ENCODE assay signal across 8 mouse cellular contexts in the genomic region with DNA sequence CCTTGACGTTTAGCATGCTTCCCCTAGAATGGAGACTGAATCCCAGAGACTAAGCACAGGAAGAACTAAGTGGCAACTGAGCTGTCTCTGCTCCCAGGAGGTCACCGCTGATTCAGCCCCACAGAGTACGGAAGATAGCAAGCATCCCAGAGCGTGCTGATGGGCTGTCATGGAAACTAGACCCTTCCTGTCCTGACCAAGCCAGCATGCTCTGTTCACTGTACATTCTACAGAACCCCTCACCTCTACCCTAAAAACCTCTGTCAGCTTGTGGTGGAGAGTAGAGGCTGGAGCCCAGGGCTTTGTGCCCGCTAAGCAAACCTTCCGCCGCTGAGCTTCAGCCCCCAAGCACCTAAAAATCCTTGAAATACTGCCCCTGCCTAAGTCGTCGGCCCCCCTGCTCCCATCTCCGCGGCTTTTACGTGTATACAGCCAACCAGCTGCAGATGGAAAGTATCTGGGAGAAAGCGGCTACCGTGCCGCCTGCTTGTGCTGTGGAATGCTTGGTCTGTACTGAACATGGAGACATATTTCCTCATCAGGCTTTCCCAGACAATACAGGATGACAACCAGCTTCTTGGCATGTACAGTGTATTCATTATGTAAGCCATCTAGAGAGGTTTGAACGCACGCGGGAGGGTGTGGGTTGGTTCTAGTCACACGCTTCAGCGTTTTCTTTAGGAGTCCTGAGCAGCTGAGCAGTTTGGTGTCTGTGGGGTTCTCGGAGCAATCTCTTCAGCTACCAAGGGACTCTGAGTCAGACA.
DNase-seq lines count a peak whose midpoint lies in the region; ATAC-seq and TF ChIP-seq lines count a peak whose summit lies in the region.
"Had no signal": no experiment of that assay in that cellular context is flagged by ENCODE, and none has a peak within 500 bp of the region (broad histone marks: within the 10 kb centered on the region; RNA-seq: fewer than 3 reads in every experiment).

No protein-coding gene starts in this region.

- no peaks in the 10 kb centered on the region for H3K9me3 ChIP-seq in intestine, embryonic 15.5 days
- H3K9me3 ChIP-seq in limb, embryonic 12.5 days = no peaks in the 10 kb centered on the region

- H3K4me3 ChIP-seq in intestine, embryonic 15.5 days (replicated peaks) = 0 out of 2 replicates have a peak overlapping the region, but pooled peaks have one; percentile 11
- no peak overlapping the region for H3K4me3 ChIP-seq in limb, embryonic 12.5 days (replicated peaks)
- H3K4me3 ChIP-seq in cerebellum, adult 2 months (replicated peaks; ENCODE audit: insufficient read depth, low read depth, low read length) = no peak overlapping the region

- 39% methylated on average over 21 of the region's 21 CpGs for WGBS in intestine, embryonic 15.5 days
- 63% methylated on average over 21 of the region's 21 CpGs for WGBS in limb, embryonic 12.5 days
- 58% methylated on average over 21 of the region's 21 CpGs for WGBS in cerebellum, adult 2 months

- no peaks in the 10 kb centered on the region for H3K27me3 ChIP-seq in intestine, embryonic 15.5 days (replicated peaks)
- H3K27me3 ChIP-seq in limb, embryonic 12.5 days = no peaks in the 10 kb centered on the region
- H3K27me3 ChIP-seq in cerebellum, adult 2 months (ENCODE audit: control insufficient read depth, insufficient read depth, low read length) = no peaks in the 10 kb centered on the region

- peaks cover 8% of the 10 kb centered on the region; the same call in 1 of the 2 replicates for H3K4me1 ChIP-seq in intestine, embryonic 15.5 days (replicated peaks)
- H3K4me1 ChIP-seq in limb, embryonic 12.5 days (replicated peaks) = peaks cover 25% of the 10 kb centered on the region
- H3K4me1 ChIP-seq in cerebellum, adult 2 months (ENCODE audit: control insufficient read depth, insufficient read depth, low read length) = no peaks in the 10 kb centered on the region

- H3K36me3 ChIP-seq in intestine, embryonic 15.5 days = no peaks in the 10 kb centered on the region
- no peaks in the 10 kb centered on the region for H3K36me3 ChIP-seq in limb, embryonic 12.5 days

- no peak for TF ChIP-seq CTCF in cerebellum, adult 2 months (IDR thresholded peaks at IDR 0.05; ENCODE audit: borderline replicate concordance, insufficient read depth, low read depth, low read length)

- peak; percentile 66 for ATAC-seq in intestine, embryonic 15.5 days
- ATAC-seq in limb, embryonic 12.5 days (ENCODE audit: insufficient number of reproducible peaks, insufficient read depth, low FRiP score, low TSS enrichment, low read depth) = no peak

- no peak overlapping the region for H3K9ac ChIP-seq in intestine, embryonic 15.5 days
- H3K9ac ChIP-seq in limb, embryonic 12.5 days (replicated peaks) = no peak overlapping the region

- peak overlapping the region; percentile 56 for H3K4me2 ChIP-seq in intestine, embryonic 15.5 days (replicated peaks)
- H3K4me2 ChIP-seq in limb, embryonic 12.5 days = peak overlapping the region; percentile 28; the same call in 1 of the 2 replicates

- no peak for TF ChIP-seq POLR2A in cerebellum, adult 2 months (IDR thresholded peaks at IDR 0.05; ENCODE audit: borderline replicate concordance, insufficient read depth, low read length)

- H3K27ac ChIP-seq in intestine, embryonic 15.5 days = 0 out of 2 replicates have a peak overlapping the region, but pooled peaks have one; percentile 44
- no peak overlapping the region for H3K27ac ChIP-seq in limb, embryonic 12.5 days
- no peak overlapping the region for H3K27ac ChIP-seq in cerebellum, adult 2 months (ENCODE audit: insufficient read depth, low read length)

- DNase-seq in retina, postnatal 1 day = peak; percentile 27
- DNase-seq in retina, embryonic 14.5 days (ENCODE audit: low spot score) = no peak
- no peak for DNase-seq in heart, adult 9 months (ENCODE audit: low spot score in 2 of 2)
- no peak for DNase-seq in urinary bladder, postnatal 4 days (ENCODE audit: low spot score in 2 of 2)
- DNase-seq in cerebellum, adult 2 months = no peak
- DNase-seq: thymus, postnatal 25 days had no signal
